Mouse (Mus musculus): ENCODE measurements around the gene Tnik. TPM values are rescaled to one million over a fixed set of nuclear protein-coding genes. Genes with fewer than 3 reads are reported as not detected.

Gene Tnik
- total RNA-seq, 2 experiments from 2014 or later = 14.5 to 26.2 TPM

DNA sequence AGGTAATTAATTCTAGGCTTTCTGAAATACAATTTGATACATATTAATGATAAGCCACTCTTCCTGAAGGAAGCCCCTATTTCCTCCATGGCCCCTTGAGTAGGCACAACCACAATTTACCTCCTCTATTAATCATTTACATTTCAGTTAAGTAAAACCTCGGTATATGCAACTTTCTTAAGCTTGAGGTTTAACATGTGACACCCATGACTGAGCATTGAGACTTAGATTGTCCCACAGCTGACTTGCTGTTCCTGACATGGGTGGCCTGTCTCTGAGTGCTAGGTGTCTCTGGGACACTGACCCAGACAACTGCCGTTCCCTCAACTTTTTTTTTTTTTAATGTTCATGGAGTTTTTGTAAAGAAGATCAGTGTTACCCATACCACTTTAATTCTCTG lies 358.8 kb downstream of the Tnik start:
- DNase-seq = no peak

DNA sequence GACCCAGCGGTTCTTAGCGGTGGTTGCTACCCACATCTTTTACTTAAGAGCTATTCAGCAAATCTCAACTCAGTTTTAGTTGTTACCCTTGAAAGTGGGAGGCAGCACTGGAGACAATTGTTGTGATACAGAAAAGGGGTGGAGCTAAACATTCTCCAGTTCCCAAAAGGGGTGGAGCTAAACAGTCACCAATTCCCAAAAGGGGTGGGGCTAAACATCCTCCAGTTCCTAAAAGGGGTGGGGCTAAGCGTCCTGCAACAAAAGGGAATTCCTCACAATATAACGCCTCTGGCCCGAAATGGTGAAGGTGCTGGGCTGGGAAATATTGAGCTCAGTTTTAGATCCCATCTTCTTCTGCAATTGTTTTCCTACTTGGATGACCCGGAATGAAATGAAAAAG lies 363.8 kb downstream of the Tnik start:
- DNase-seq = no peak

DNA sequence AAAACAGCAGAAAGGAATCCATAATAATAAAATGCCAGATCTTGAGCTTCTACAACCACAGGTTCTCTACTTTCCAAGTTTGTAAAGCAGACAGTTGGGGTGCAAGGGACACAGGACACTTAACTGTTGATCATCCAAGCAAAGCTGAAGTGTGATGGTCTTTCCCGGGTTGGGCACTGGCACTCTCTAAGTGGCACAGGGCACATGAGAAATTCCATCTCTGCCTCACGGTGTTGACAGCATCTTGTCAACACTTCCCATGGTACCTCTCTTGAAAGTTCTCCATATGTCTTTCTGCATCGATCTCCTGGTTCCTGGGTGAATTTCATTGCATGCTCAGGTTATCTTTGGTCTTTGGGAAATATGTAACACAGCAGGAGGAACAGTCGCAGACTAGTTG lies 373.8 kb downstream of the Tnik start:
- DNase-seq = no peak

DNA sequence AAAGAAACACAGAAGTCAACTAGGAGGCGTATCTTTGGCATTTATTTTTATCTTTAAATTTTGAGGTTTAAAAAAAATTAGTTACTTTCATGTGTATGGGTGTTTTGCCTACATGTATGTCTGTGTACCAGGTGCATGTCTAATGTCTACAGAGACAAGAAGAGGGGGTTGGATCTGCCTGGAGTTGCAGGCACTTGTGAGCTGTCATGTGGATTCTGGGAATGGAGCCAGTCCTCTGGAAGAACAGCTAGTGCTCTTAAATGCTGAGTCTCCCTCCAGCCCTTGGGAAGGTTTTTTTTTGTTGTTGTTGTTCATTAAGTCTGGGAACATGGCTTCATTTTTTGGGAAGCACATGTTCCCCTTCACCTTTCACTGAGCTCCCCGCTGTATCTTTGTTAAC lies 375.9 kb downstream of the Tnik start:
- DNase-seq = no peak

DNA sequence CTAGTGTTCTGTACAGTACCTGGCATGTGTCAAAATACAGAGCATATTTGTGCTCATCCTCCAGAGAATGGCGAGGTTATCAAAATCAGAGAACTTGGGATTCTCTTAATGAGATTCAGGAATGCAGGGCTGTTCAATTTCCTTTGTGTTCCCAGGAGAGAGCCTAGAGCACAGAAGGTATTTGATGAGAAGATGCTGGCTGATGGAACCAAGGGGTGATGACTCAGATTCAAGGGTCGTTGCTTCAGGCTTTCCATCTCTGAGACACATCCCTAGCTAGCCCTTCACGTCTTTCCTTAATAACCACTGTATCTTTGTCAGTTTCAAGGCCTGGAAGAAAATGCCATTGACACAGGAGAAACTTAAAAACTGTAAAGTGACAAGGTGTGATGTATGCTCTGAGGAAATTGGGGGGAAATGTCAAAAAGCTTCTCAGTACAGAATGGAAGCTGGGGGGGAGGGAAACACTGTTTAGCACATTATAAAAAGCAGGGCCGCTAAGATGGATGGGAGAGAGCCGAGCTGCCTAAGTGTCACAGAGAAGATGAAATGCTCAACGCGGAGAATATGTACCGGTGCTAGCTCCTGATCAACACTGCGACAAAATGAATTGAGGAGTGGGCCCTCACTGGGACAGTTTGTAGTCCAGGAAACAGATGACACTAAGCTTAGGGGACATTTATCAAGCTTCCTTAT lies 380.4 kb downstream of the Tnik start:
- no peak for DNase-seq

DNA sequence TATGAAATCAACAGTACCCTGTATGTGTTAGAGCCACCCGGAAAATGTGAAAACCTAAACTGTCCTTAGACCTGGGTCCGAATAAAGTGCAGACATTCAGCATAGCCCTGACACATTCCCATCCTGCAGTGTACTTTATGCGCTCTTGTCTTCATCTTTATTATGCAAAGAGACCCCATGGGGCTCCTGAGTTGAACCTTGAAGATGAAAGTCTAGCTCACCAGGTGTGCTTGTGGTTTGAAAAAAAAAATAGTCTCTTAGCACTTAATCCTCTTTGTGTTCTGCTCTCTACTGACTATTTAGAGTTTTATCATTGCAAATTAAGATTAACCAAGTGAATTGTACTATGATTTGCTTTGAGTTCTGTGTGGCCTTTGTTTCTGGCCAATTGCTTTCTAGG lies 389.6 kb downstream of the Tnik start:
- no peak for DNase-seq

DNA sequence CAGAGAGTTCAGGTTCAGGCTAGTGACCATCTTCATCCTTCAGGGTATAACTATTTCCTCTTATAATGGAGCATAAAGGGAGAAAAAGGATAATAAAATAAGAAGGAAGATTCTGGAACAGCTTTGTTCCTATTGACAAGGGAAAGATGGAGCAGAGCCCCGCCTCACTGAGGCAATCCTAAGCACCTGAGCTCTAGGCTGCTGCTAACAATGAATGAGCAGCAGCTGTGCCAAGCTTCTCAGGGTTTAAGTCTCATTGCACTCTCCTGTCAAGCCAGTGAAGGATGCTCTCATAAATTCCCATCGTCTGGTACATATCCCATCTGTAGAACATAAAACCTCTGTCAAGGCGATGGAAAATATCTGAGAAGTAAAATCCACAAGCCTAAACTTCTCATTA lies 390.0 kb downstream of the Tnik start:
- DNase-seq = no peak

DNA sequence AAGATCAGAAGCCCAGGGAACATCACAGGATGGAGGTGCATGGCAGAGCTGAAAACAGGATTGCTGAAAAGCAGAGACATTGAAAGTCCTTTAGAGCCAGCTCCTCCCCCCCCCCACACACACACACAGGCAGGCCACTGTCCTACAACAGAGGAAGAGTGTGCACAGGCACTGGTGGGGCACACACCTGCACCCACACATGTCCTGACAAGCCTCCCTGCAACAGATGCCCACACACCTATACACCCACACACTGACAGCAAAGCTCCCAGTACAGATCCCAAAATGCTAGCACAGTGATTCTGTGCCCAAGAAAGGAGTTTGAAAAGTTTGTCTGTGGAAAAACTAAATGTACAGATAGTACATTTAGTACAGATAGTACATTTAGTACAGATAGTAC lies 391.7 kb downstream of the Tnik start:
- DNase-seq = no peak

DNA sequence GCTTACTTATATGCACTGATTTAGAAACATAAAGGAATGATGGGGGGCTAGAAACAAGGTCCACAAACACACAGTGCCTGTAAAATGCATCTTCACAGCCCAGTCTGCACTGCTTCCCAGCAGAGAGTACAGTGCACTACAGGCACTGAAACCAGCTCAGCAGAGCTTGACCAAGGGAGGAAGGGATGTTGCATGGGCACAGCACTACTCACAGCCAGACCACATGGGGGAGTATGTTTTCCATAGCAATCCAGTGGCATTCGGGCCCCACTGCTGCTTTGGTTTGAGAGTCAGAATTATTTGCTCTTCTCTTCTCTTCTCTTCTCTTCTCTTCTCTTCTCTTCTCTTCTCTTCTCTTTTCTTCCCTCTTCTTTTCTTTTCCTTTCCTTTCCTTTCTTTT lies 395.3 kb downstream of the Tnik start:
- no peak for DNase-seq

DNA sequence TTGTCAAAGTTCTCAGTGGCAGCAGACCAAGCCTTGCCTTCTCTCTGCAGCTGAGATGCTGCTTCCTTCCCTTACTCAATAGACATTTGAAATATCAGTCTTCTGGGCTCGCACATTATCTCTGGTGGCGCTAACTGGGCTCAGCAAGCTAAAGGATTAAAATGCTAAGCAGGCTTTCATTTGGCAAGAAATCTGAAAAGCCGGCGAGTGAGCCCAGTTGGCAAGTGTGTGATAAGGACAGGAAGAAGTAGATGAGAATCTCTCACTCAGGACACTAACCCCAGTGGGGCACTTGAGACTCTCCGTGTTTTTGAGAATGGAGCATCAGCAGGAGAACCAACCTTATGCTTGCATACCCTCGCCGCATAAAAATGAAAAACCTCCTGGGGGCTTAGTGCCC lies 417.8 kb downstream of the Tnik start:
- DNase-seq = no peak

DNA sequence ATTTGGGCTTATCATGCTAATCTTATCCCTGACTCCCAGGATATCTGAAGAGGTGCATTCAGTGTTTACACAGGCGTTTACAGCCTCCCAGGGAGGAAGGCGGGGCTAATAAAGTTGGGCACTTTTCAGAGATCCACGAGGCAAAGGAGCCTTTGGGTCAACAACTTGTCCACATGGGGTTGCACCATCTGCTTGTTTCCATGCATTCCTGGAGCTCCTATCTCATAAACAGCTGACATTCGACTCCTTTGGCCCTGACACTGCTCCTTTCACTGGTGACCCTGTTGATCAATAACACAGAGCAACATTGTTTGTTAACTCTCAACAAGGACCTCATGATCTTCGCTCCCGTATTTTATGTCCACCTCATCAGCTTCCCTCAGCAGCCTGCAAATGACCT lies 418.9 kb downstream of the Tnik start:
- DNase-seq = no peak

DNA sequence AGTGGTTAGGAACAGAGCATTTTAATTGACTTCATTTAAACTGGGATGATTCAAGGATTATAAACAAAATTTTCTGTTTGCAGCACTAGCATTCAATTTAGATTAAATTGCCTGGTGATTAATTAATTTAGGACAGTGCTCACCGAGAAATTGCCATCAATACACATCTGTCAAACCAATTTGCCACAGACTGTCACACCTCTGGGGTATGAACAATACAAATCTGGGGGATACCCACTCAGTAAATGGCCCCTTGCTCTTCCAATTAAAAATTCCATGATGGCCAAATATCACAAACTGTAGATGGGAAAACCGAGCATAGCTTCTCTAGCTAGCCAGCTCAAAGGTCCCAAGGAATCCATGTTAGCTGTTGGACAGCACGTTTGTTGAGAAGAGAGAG lies 419.4 kb downstream of the Tnik start:
- DNase-seq = no peak

DNA sequence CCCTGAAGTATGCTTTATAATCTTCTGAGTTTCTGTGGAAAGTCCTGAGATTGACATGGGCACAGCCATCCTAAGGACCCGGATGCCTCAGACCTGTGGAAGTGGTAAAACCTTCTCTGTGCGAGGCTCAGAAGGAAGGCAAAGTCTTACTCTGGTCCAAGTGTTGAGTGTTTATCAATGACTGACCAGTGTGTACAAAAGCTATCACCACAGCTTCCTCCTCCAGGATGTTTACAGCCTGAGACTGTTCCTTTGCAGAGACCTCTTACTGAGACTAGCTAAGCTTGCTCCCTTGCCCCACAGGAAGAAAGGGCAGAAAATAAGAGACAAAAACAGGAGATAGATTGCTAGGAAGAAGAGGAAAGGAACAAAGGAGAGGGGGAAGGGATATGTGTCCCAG lies 422.5 kb downstream of the Tnik start:
- DNase-seq = no peak

DNA sequence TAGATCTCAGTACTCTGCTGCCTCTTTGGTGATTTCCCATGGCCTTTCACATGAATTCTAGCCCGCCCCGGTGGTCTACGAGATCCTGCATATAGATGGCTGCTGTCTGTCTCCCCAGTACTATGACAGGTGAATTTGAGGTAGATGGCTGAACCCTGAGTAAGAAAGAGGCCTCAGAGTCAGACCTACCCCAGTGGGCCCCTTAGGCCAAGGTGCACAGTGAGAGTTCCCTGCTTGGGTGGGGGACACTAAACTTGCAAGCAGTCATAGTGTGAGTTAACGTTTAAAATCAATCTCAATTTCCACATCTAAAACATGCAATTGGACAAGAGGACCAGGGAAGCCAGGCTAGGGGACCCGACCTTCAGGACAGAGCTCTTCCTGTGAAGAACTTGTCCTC lies 431.8 kb downstream of the Tnik start:
- DNase-seq = no peak

DNA sequence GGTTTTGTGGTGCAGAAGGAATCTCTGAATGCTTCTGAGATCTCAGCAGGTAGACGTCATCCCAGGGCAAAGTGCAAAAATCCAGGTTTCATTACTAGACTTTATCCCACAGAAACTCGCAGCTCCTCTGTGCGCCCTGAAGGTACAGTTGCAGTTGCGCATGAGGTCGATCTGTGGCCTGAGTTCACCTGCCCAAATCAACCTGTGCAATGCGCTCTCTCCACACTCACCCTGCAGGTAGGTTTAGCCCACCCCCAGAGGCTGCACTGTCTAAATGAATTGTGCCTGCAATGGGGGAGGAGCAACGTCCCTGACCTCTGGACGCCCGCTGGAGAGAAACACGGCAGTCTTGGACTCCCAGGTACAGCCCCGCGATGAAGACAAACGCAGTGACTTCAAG lies 432.6 kb downstream of the Tnik start:
- DNase-seq = no peak

DNA sequence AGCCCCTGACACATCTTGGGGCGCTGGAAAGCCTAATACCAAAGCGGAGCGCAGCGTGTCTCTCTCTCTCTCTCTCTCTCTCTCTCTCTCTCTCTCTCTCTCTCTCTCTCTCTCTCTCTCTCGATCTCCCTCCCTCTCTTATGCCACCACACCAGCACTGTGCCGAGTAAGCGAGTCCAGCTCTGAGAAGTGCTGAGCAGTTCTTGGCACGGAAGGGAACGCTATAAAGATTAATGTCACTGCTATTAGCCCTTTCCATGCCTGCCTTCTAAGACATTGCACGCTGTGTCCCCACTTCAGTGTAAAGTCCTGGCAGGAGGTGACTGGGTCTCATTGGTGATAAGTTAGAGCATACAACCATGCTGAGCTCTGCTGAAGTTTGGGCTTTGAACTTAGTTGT lies 433.1 kb downstream of the Tnik start:
- no peak for DNase-seq

DNA sequence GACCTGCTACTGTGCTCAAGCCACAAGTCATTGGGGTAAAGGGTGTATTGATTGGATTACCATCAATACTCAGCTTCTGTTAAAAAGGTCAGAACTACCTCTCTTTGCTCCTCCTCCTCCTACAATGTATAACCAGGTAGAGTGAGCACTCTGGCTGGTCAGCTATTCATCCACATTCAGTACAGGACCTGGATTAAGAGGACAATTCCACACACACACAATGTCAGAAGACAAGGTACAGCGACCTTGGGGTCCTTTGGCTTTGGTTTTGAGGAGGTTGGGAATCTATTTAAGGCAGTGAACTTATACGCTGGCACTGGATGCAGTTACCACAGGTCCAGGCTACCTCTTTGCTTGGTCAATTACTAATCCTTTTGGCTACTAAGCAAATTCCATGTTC lies 434.8 kb downstream of the Tnik start, which contains the start of gene Slc2a2:
Slc2a2 (plus strand) TSS at position 107 of the 400 bp plus-strand sequence.
- DNase-seq = no peak

DNA sequence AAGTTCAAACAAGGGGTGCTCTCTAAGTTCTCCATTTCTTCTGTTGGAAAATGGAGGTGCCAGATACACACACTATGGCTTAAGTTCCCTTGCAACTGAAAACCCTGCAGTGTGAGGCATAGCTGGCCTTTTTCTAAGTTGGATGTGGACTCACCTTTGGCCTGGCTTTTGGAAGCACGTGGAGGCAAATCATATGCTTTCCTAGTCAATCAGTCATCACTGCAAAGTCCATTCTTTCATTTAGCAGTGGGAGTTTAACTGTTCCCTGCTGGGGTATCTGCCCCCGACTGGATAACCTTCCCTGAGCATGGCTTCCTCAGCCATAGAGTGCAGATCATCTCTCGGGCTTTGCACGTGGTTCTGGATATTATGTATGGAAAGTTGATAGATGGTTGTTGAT lies 436.6 kb downstream of the Tnik start:
- DNase-seq = no peak

DNA sequence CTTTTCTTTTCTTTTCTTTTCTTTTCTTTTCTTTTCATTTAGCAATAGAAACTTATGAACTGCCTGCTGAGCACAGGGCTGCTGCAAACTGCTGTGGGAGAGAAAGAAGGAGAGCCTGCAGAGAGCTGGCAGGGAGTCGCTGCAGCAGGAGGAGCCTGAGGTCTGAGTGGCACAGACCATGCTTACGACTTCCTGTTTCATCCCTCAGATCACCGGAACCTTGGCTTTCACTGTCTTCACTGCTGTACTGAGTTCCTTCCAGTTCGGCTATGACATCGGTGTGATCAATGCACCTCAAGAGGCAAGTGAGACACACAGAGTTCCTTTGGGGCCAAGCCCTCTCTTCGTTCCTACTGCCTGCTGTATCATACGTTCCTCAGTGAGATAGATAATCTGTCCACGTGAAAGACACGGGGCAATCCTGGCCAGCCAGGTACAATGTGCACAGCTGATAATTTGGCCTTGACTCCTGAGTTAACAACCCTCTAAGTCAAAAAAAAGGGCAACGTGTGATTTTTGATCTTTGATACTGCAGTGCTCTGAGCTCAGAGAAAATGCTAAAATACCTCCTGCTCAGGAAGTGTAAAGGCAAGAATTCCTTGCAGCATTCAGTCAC lies 442.6 kb downstream of the Tnik start:
- DNase-seq = no peak

DNA sequence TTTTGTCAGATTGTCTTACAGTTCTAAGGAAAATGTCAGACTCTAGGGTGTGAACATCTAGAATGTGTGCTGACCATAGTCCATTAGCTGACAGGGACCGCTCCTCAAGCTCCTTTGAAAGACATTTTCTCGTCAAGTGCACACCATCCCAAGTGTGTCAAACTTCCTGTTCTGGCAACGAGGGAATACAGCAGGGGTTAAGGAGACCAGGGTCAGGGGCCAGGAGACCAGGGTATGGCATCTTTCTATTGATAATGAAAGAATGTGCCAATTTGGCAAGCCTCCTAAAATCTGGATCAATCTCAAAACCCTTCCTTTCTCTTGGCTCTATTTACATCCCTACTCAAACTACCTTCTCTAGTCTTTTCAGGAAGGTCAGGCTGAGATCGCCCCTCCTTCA lies 443.7 kb downstream of the Tnik start:
- DNase-seq = no peak

DNA sequence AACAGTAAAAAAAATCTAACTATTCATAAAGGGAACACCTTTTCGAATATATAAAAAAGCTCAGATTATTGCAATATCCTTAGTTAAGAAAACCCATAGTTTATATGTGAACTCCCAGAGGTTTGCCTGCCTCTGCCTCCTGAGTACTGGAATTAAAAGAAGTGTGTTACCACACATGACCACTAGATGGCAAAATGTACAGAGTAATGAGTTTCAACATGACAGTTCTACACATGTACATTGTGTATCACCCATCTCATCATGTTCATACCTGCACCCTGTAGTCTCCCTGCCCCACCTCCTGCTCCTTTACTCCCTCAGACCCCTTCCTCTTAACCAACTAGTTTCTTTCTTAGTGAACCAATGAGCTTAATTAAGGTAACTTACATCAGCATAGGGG lies 446.7 kb downstream of the Tnik start:
- DNase-seq = no peak

DNA sequence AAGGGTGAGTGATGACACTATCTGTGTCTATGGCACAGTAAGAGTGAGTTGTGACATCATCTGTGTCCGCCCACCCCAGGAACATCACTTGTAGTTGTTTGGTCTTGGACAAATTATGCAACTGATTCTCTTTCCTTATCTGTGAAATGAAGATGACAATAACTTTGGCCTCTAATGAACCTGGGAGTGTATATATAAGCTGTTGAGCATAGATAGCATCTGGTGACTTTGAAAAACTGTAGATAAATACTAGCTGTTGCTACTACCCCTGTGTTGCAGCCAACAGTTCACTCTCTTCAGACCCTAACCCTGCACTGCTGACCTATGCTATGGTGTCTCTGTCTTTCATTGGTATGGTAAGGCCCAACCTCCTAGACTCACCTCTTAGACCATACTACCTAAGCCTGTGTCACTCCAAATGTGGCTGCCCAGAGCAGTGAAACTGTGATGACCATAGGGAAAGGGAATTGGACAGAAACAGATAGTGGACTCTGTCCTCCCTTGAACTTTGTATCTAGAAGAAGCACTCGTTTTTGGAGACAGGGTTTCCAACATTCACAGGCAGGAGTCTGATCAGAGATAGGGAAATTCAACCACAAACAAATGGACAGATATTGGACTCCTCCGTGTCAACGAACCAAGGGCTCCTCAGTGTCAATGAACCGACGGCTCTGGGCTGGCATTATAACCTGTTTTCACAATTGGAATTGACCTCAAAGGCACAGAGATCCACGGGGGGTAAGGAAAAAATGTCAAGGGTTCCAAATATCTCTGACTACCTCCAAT lies 451.1 kb downstream of the Tnik start:
- DNase-seq = no peak

DNA sequence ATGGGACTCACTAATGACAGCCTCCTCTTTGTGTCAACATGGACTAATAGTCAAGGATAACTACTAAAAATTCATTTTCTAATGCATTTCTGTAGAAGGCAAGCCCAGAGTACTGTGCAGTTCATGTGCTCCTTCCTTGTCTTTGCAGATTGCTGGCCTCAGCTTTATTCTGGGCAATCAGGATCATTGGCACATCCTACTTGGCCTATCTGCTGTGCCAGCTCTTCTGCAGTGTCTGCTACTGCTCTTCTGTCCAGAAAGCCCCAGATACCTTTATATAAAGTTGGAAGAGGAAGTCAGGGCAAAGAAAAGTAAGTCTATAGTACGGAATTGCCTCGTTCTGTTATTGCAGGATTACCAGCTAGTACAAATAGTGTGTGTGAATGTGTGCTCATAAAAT lies 455.5 kb downstream of the Tnik start:
- no peak for DNase-seq

DNA sequence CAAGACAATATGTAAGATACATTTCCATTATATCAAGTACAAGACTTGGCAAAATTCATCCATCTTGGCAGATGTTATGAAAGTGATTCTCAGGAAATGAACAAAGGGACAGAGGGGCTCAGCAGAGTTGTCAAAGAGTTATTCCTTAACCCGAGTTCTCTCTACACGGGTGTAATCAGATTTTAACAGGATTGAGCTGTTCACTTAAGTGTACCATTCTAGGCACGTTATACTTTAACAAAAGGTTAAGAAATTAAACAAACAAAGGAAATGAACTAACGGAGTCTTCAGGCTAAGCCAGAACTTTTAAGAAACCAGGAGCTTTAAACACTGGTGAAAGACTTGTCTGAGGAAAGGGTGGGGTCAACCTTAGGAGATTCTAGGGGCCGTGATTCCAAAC lies 458.2 kb downstream of the Tnik start:
- DNase-seq = no peak
